In genomic region chr10:54941195-54942062, GRCm38 (mm10) we compare ENCODE assay signal across 27 mouse cellular contexts.
DNase-seq lines count a peak whose midpoint lies in the region; ATAC-seq and TF ChIP-seq lines count a peak whose summit lies in the region.
"Had no signal": no experiment of that assay in that cellular context is flagged by ENCODE, and none has a peak within 500 bp of the region (broad histone marks: within the 10 kb centered on the region; RNA-seq: fewer than 3 reads in every experiment).

No protein-coding gene starts in this region.

- no peaks in the 10 kb centered on the region for H3K27me3 ChIP-seq in kidney, embryonic 14.5 days (ENCODE audit: control insufficient read depth, insufficient read depth, low read length)
- H3K27me3 ChIP-seq in kidney, embryonic 16.5 days (ENCODE audit: insufficient read depth, low read length): no peaks in the 10 kb centered on the region
- no peaks in the 10 kb centered on the region for H3K27me3 ChIP-seq in kidney, adult 2 months (replicated peaks; ENCODE audit: control insufficient read depth, insufficient read depth, low read length)
- H3K27me3 ChIP-seq in neural tube, embryonic 11.5 days (ENCODE audit: control insufficient read depth, insufficient read depth, low read length): no peaks in the 10 kb centered on the region
- H3K27me3 ChIP-seq: CH12.LX; embryonic facial prominence, embryonic 13.5 days; embryonic facial prominence, embryonic 15.5 days; forebrain, embryonic 12.5 days had no signal

- no peaks in the 10 kb centered on the region for H3K36me3 ChIP-seq in kidney, embryonic 14.5 days (ENCODE audit: control insufficient read depth, insufficient read depth, low read length)
- H3K36me3 ChIP-seq in kidney, embryonic 16.5 days (ENCODE audit: insufficient read depth, low read length): no peaks in the 10 kb centered on the region
- no peaks in the 10 kb centered on the region for H3K36me3 ChIP-seq in kidney, adult 2 months (ENCODE audit: control insufficient read depth, insufficient read depth, low read length)
- H3K36me3 ChIP-seq in neural tube, embryonic 11.5 days (ENCODE audit: control insufficient read depth, insufficient read depth, low read length): no peaks in the 10 kb centered on the region
- H3K36me3 ChIP-seq: embryonic facial prominence, embryonic 13.5 days; embryonic facial prominence, embryonic 15.5 days; forebrain, embryonic 10.5 days; forebrain, embryonic 12.5 days; G1E had no signal

- no peak overlapping the region for H3K4me2 ChIP-seq in kidney, embryonic 14.5 days (replicated peaks; ENCODE audit: low read depth, low read length)
- H3K4me2 ChIP-seq in kidney, embryonic 16.5 days (replicated peaks; ENCODE audit: low read depth, low read length): no peak overlapping the region
- H3K4me2 ChIP-seq in neural tube, embryonic 11.5 days (ENCODE audit: low read depth): no peak overlapping the region
- H3K4me2 ChIP-seq: embryonic facial prominence, embryonic 13.5 days; embryonic facial prominence, embryonic 15.5 days; forebrain, embryonic 12.5 days had no signal

- DNase-seq in kidney, adult 18-20 months: no peak
- no peak for DNase-seq in kidney, adult 2 months
- no peak for DNase-seq in neural tube, embryonic 11.5 days (ENCODE audit: low spot score)
- DNase-seq in neural tube, embryonic 10.5 days (ENCODE audit: extremely low spot score, low spot score): no peak
- DNase-seq in Muller cell, postnatal 12 days (ENCODE audit: inconsistent ontology term): peak; percentile 48
- DNase-seq: adrenal gland, adult 2 months; adrenal gland, postnatal 10 days; adrenal gland, postnatal 25 days; B cell, adult 2 months; cerebellum, adult 11 months; cerebellum, adult 18-20 months; cerebellum, adult 8-10 months; cerebellum, adult 9-11 months; cerebellum, postnatal 14 days; cerebellum, postnatal 36 days; embryo, embryonic 11 days had no signal

- no peak overlapping the region for H3K27ac ChIP-seq in kidney, embryonic 14.5 days (ENCODE audit: low read depth, low read length)
- peak overlapping the region; percentile 43; the same call in 1 of the 2 replicates for H3K27ac ChIP-seq in kidney, embryonic 16.5 days (ENCODE audit: low read length)
- no peak overlapping the region for H3K27ac ChIP-seq in kidney, adult 2 months (ENCODE audit: insufficient read depth, low read depth, low read length)
- H3K27ac ChIP-seq in neural tube, embryonic 11.5 days (ENCODE audit: low read depth, low read length): no peak overlapping the region
- H3K27ac ChIP-seq: embryonic facial prominence, embryonic 13.5 days; embryonic facial prominence, embryonic 15.5 days; forebrain, embryonic 10.5 days; forebrain, embryonic 12.5 days had no signal

- TF ChIP-seq POLR2A in kidney, adult 2 months (IDR thresholded peaks at IDR 0.05; ENCODE audit: low read depth, low read length): no peak

- no peaks in the 10 kb centered on the region for H3K4me1 ChIP-seq in kidney, embryonic 14.5 days (ENCODE audit: control insufficient read depth, insufficient read depth, low read length)
- no peaks in the 10 kb centered on the region for H3K4me1 ChIP-seq in kidney, embryonic 16.5 days (ENCODE audit: insufficient read depth, low read length)
- no peaks in the 10 kb centered on the region for H3K4me1 ChIP-seq in kidney, adult 2 months (ENCODE audit: control insufficient read depth, insufficient read depth, low read length)
- H3K4me1 ChIP-seq in neural tube, embryonic 11.5 days (ENCODE audit: control insufficient read depth, insufficient read depth, low read length): no peaks in the 10 kb centered on the region
- H3K4me1 ChIP-seq: embryonic facial prominence, embryonic 13.5 days; embryonic facial prominence, embryonic 15.5 days; forebrain, embryonic 12.5 days had no signal

- H3K4me3 ChIP-seq in kidney, embryonic 14.5 days (ENCODE audit: low read length): no peak overlapping the region
- H3K4me3 ChIP-seq in kidney, embryonic 16.5 days (ENCODE audit: low read length): no peak overlapping the region
- H3K4me3 ChIP-seq in kidney, adult 2 months (ENCODE audit: insufficient read depth, low read depth, low read length): no peak overlapping the region
- H3K4me3 ChIP-seq in neural tube, embryonic 11.5 days (ENCODE audit: low read depth, low read length): no peak overlapping the region
- H3K4me3 ChIP-seq: embryonic facial prominence, embryonic 13.5 days; embryonic facial prominence, embryonic 15.5 days; erythroblast, embryonic 14.5 days; forebrain, embryonic 10.5 days; forebrain, embryonic 12.5 days had no signal

- no peak overlapping the region for H3K9ac ChIP-seq in kidney, embryonic 14.5 days (ENCODE audit: low read depth, low read length)
- H3K9ac ChIP-seq in kidney, embryonic 16.5 days (replicated peaks; ENCODE audit: low read length): no peak overlapping the region
- no peak overlapping the region for H3K9ac ChIP-seq in neural tube, embryonic 11.5 days (ENCODE audit: low read length)
- H3K9ac ChIP-seq: embryonic facial prominence, embryonic 13.5 days; embryonic facial prominence, embryonic 15.5 days; forebrain, embryonic 12.5 days had no signal

- H3K9me3 ChIP-seq in kidney, embryonic 14.5 days (ENCODE audit: control insufficient read depth, low read length): no peaks in the 10 kb centered on the region
- H3K9me3 ChIP-seq in kidney, embryonic 16.5 days (ENCODE audit: low read length): no peaks in the 10 kb centered on the region
- no peaks in the 10 kb centered on the region for H3K9me3 ChIP-seq in neural tube, embryonic 11.5 days (ENCODE audit: control insufficient read depth, low read length)
- H3K9me3 ChIP-seq: embryonic facial prominence, embryonic 13.5 days; embryonic facial prominence, embryonic 15.5 days; forebrain, embryonic 10.5 days; forebrain, embryonic 12.5 days; G1E had no signal

- WGBS in kidney, embryonic 14.5 days: 46% methylated on average over 3 of the region's 3 CpGs
- WGBS in kidney, embryonic 16.5 days: 28% methylated on average over 3 of the region's 3 CpGs
- 33% methylated on average over 3 of the region's 3 CpGs for WGBS in kidney, adult 2 months
- 77% methylated on average over 3 of the region's 3 CpGs for WGBS in neural tube, embryonic 11.5 days

- TF ChIP-seq CTCF in kidney, adult 2 months (conservative IDR thresholded peaks at IDR 0.05; ENCODE audit: insufficient read depth, insufficient read length, low read depth, low read length): no peak

- ATAC-seq in kidney, embryonic 14.5 days (ENCODE audit: low FRiP score, low TSS enrichment): peak; percentile 81
- peak; percentile 44 for ATAC-seq in kidney, embryonic 16.5 days (ENCODE audit: low FRiP score, low TSS enrichment)
- ATAC-seq in neural tube, embryonic 11.5 days (ENCODE audit: insufficient read depth, low FRiP score, low TSS enrichment): 0 out of 2 replicates have a peak, but pooled peaks have one; percentile 10
- ATAC-seq: CD4-positive, CD25-positive, alpha-beta regulatory T cell, adult 4 months; forebrain, embryonic 14.5 days had no signal

Comparison
In these comparisons a context has a peak if more than half of its experiments do, and no peak if none do; other contexts are left out.
1. ATAC-seq: peak in every context shown above with its lines; median percentile 81 in kidney, embryonic 14.5 days; 44 in kidney, embryonic 16.5 days; 10 in neural tube, embryonic 11.5 days.